Mouse (Mus musculus): Measurements from ENCODE around the gene Sufu.

Sufu gene

GRCm38 (mm10) chr19:46500581-46501341 lies 104.1 kb downstream of the Sufu start:
- DNase-seq = peak; percentile 95

- DNase-seq = peak; percentile 99
These were observed 104.8 kb downstream of the Sufu start, which contains the start of gene Trim8 for GRCm38 (mm10) chr19:46501401-46502068. TSS of gene Trim8 (plus strand) at chr19:46501702.

- DNase-seq = peak; percentile 99
These were observed 105.4 kb downstream of the Sufu start for GRCm38 (mm10) chr19:46502069-46502455.

DNA sequence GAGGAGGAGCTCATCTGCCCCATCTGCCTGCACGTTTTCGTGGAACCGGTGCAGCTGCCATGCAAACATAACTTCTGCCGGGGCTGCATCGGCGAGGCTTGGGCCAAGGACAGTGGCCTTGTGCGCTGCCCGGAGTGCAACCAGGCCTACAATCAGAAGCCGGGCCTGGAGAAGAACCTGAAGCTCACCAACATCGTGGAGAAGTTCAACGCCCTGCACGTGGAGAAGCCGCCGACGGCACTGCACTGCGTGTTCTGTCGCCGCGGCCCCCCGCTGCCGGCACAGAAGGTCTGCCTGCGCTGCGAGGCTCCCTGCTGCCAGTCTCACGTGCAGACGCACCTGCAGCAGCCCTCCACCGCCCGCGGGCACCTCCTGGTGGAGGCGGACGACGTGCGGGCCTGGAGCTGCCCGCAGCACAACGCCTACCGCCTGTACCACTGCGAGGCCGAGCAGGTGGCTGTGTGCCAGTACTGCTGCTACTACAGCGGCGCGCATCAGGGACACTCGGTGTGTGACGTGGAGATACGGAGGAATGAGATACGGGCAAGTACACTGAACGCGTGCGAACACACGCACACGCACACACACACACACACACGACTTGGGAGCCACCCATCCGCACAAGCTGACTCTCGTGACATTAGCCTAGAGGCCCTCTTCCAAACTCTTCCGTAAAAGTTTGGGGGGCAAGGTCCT lies 105.9 kb downstream of the Sufu start:
- peak; percentile 98 for DNase-seq

DNA sequence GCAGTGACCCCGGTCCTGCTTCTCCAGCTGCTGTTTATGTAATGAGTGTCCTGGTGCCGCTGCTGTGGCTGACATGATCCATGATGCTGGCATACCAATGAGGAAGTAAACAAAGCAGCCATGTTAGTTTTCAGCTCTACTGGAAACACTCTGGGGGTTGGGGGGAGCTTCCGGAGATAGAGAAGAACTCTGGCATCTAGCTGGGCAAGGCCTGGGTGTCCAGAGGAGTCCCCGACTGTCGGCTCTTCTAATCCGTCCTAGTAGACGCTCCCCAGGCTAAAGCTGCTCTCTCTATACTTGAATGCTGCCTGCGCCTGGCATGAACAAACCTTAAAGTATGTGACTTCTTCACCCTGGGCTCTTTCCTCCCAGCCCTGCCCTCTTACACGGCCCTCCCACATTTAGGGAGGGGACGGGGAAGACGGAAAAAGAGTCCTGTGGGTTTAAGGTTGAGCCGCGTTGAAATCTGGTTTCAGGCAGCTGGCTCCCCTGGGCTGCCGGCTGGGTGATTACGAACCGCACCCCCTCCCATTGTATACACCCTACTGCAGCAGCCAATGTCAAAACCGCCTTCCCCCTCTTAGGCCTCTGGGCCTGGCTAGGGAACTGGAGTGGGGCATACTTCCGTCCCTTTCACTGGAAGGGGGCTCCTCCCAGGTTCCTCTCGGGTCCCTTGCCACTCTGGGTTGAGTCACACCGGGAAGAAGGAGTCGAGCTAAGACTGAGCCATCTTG lies 106.8 kb downstream of the Sufu start:
- peak; percentile 99 for DNase-seq

- DNase-seq = peak; percentile 98
These were observed 107.4 kb downstream of the Sufu start for GRCm38 (mm10) chr19:46504085-46504552.

GRCm38 (mm10) chr19:46504822-46505417 lies 108.2 kb downstream of the Sufu start:
- peak; percentile 94 for DNase-seq

- peak; percentile 95 for DNase-seq
These were observed 109.1 kb downstream of the Sufu start for GRCm38 (mm10) chr19:46505646-46506371.

DNA sequence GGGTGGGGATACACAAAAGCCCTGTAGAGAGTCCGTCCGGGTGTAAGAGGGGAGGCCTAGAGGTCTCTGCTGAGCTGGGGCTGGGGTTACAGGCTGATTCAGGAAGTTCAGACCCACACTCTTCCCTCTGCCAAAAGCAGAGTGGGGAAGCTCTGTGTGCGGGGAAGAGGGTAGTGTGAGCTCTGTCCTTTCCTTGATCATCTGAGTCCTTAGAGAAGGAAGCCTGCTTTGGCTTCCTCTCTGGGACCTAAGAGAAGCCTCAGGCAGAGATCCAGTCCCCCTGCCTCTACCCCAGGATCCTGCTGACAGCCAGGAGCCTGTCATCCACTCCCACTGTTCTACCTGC lies 109.6 kb downstream of the Sufu start:
- peak; percentile 95 for DNase-seq

DNA sequence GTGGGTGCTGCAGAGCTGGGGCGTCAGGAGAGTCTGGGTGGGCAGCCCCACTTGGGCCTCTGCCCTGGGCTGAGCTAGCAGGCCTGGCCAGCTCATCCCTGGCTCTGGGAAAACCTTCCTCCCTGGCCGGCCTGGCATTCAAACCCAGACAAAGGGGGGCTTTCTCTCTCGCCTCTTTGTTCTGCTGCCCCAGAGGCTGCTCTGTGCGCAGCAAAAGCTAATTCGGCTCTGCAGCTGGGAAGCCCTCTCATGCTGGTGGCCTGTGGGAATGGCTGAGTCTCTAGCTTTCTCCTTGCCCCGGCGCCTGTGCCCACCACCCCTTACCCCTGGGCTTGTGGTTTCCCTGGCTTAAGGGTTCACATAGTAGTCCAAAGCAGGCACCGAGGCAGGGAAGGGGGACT lies 110.5 kb downstream of the Sufu start:
- DNase-seq = peak; percentile 91

DNA sequence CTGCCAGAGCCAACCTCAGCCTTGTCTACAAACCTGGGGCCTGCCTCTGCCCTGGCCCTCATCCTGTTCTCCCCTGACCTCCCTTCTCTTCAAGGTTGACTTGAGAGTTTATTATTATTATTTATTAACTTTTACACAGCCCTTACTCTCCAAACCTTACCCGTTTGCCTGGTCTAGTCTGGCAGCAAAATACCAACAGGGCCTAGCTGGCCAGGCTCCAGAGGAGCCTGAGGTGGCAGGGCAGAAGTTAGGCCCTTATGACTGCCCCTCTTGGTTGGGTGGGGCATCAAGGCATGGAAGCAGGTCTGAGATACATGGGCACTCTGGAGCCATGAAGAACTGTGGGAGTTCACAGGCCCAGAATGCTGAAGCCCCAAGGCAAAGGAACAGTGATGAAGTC lies 111.1 kb downstream of the Sufu start:
- DNase-seq = no peak

DNA sequence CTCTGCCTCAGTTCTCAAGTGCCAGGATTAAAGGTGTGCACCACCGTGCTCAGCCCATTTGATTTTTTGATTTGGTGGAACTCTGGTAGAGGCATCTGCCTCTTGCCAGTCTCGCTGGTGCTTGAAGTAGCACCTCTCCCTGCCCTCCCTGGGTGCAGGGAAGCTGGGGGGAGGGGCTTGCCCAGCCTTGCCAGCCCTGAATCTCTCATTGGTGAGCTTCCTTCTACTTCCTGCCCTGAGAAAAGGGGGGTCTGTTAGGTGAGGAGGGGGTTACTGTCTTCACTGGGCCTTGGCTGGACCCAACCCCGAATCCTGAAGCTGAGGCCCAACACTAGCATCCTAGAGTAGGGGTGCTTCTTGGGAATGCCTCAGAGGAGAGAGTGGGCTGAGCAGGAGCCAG lies 112.0 kb downstream of the Sufu start:
- peak; percentile 93 for DNase-seq

DNA sequence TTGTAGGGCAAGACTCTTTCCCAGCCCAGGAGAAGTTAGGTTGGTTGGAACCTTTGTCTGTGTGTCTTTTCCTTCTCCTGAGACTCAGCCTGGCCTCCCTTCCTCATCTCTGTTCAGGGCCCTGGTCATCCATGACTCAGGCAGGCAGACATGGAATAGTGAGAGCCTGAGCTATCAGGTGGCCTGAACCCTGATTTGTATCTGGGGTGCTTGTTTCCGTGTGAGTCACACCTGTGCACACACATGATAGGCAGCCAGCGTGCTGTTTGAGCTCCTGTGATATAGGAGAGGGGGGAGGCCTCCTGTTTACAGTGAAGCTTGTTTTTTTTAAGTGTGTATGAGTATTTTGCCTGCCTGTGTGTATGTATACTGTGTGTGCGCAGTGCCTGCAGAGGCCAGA lies 112.5 kb downstream of the Sufu start:
- DNase-seq = no peak

DNA sequence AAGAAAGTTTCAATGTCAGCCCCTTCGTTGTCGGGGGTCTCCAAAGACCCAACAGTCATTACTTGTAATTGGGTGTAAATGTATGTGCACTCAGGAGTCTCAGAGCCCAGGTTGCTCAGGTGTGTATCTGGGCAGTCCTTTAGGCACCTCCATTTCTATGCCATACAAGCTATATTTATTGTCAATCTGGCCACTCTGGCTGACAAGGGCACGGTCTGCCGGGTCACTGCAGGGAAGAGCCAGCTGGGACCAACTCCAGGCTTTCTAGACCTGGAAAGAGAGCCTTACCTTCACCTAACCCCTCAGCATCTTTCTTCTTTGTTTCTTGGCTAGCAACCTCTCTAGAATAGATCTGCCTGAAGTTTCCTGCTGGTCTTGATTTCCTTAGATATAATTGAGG lies 113.0 kb downstream of the Sufu start:
- DNase-seq = no peak

GRCm38 (mm10) chr19:46510401-46510800 lies 113.7 kb downstream of the Sufu start:
- DNase-seq = no peak

DNA sequence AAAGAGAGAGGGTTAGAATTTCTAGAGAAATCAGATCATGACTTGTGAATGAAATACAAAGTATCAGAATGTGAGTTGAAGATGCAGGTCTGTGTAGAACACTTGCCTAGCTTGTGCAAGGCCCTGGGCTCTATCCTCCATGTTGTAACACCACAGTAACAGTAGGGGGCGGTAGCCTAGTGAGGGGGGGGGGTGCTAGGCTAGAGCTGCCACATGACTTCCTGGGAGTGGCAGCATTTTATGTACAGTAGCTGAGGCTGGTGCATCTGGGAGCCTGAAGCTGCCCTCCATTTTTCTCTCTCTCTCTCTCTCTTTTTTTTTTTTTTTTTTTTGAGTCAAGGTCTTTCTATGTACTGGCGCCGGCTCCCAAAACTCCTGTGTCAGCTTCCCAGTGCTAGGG lies 114.1 kb downstream of the Sufu start:
- peak; percentile 95 for DNase-seq

DNA sequence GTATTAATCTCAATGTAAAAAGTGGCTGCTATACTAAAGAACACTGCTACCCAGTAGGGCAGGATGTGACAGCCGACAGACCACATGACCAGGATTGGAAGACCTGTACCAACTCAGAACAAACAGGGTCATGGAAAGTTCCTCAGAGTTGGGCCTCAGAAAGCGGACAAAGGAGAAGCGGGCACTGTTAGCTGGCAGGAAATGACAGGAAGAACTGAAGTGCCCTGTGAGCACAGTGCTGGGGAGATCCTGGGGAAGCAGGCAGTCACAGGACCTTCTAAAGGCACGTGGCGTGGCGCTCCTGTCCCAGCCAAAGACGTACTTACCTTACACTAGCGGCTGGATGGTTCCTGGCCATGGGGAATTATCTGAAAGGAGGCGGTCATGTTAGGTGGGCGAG lies 114.6 kb downstream of the Sufu start:
- peak; percentile 98 for DNase-seq

GRCm38 (mm10) chr19:46514387-46514786 lies 117.7 kb downstream of the Sufu start:
- DNase-seq = peak; percentile 90

- DNase-seq = peak; percentile 90
These were observed 118.7 kb downstream of the Sufu start for GRCm38 (mm10) chr19:46515287-46515821.

DNA sequence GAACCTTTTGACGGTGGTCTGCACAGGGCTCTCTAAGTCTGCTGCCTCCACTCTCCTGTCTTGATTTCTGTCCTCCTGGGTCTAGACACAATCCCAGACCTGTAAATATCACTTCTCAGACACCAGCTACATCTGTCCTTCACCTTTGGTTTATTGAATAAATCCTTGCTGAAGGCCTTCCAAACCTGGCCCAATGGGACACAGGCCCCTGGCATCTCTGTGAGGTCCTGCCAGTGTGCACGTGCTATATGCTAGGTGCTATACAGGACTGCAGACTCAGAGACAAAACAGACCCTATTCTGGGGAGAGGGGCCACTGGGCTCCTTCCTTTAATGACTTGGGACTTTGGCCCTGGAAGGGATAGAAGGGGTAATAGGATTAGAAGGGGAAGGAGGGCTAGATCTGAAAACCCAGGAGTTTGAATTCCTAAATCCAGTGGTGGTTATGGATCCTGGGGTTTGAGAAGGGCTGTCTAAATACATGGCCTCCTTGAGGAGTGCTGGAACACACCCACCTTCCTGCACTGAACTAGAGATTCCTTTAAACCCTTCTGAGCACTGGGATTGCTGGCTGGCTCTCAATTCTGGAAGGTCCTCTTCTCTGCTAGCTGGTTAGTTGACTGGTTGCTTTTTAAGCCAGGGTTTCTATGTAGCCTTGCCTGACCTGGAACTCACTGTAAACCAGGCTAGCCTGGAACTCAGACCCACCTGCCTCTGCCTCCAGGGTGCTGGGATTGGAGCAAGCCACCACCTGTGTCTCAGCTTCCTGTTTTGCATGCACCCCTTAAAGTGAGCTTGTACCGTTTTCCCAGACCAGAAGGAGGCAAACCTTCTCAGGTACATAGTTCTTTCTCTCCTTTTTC lies 120.2 kb downstream of the Sufu start:
- no peak for DNase-seq

Measured in heart, adult 11 months (tissue).